Mouse (Mus musculus) stomach, embryonic 15.5 days (tissue): ENCODE measurements around the gene Ms4a15. TPM values are rescaled to one million over a fixed set of nuclear protein-coding genes. Genes with fewer than 3 reads are reported as not detected.

Experiments used
- ATAC-seq: fragments of 200-750 bp; cut with Nextera tagmentation; 2 replicates; pipeline ENCODE4 v1.8.0; 2017; ENCODE audit warnings: low read depth, moderate number of reproducible peaks, moderate TSS enrichment; ENCODE audit not compliant: insufficient read depth, low FRiP score
- H3K27ac ChIP-seq: fragments of 300-500 bp; sonication (generic); 2 replicates; pipeline ENCODE4 v1.5.1; 2015; ENCODE audit warnings: mild to moderate bottlenecking, inconsistent platforms
- H3K27me3 ChIP-seq: fragments of 300-500 bp; sonication (generic); replicated peaks from 2 replicates; pipeline ENCODE4 v1.6.1; 2015; ENCODE audit warnings: inconsistent platforms
- H3K36me3 ChIP-seq: fragments of 300-500 bp; sonication (generic); 2 replicates; pipeline ENCODE4 v1.6.1; 2015; ENCODE audit warnings: inconsistent platforms
- H3K4me1 ChIP-seq: fragments of 300-500 bp; sonication (generic); 2 replicates; pipeline ENCODE4 v1.6.1; 2015; ENCODE audit warnings: inconsistent platforms
- H3K4me2 ChIP-seq: fragments of 300-500 bp; sonication (generic); 2 replicates; pipeline ENCODE4 v1.6.1; 2015; ENCODE audit warnings: mild to moderate bottlenecking, inconsistent platforms
- H3K4me3 ChIP-seq: fragments of 300-500 bp; sonication (generic); replicated peaks from 2 replicates; pipeline ENCODE4 v1.5.1; 2015; ENCODE audit warnings: inconsistent platforms
- H3K9ac ChIP-seq: fragments of 300-500 bp; sonication (generic); 2 replicates; pipeline ENCODE4 v1.6.1; 2015; ENCODE audit warnings: inconsistent platforms
- H3K9me3 ChIP-seq: fragments of 300-500 bp; sonication (generic); 2 replicates; pipeline ENCODE4 v1.6.1; 2016; ENCODE audit warnings: inconsistent platforms
- WGBS: fragments of 180-500 bp; shearing (Covaris S2); methylation state at CpG from one replicate; pipeline ENCODE4 v1.1.7; 2015; 5-methylcytosine and 5-hydroxymethylcytosine counted together
- polyA plus RNA-seq: library from polyadenylated mRNA; unstranded; fragments of >200 nt; fragmentation: Nextera tagmentation; extraction: Ambion mirVana; gene quantifications from 2 replicates; pipeline ENCODE4 v1.2.1, GENCODE M21; 2015

The Ms4a15 gene
- polyA plus RNA-seq, 1 experiment from 2014 or later: 0.10 TPM

DNA sequence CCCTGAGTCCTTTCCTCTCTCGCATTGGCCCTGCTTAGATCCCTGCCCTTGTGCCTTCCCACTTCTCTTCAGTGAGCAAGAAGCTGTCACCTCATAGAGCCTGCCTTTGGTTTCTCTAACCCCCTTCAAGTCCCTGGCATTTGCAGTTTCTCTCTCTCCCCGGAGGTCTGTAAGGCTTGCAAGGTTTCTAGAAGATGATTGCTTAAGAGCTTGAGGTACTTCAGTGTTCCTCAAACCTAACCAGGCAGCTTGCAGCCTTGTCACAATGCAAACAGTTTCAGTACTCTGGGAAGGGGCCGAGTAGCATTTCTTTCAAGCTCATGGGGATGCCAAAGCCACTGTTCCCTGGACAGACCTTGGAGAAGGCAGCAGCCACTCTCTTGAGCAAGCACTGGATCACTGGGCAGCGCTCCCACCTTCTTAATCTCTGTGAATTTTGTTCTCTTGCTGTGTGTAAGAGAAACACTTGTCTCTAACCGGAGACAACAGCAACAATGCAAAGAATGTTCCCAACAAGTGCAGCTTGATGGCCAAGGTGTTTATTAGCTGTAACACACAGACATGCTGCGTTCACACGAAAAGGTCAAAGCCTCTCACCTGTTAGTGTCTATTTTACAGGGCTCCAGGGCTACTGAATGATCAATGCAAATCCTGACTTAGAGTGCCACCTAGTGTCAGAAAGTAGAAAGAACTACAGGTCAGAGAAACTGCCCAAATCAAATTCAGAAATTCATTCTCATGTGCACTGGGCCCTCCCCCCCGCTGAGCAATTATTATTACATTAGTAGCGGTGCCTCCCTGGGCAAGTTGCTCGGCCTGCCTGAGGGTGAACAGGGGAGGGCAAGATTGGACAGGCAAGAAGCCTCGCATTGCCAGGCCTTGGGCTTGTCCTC lies 33.7 kb downstream of the Ms4a15 start:
- Histone ChIP-seq H3K4me2 (no peak overlapping the region), H3K27me3 (peaks cover 4% of the 10 kb centered on the region; the same call in 1 of the 2 replicates), H3K4me3 (no peak overlapping the region), H3K4me1 (no peaks in the 10 kb centered on the region), H3K36me3 (no peaks in the 10 kb centered on the region), H3K9me3 (no peaks in the 10 kb centered on the region), H3K9ac (no peak overlapping the region), H3K27ac (no peak overlapping the region)
- WGBS: 25% methylated on average over 11 of the region's 11 CpGs
- peak; percentile 64 for ATAC-seq

DNA sequence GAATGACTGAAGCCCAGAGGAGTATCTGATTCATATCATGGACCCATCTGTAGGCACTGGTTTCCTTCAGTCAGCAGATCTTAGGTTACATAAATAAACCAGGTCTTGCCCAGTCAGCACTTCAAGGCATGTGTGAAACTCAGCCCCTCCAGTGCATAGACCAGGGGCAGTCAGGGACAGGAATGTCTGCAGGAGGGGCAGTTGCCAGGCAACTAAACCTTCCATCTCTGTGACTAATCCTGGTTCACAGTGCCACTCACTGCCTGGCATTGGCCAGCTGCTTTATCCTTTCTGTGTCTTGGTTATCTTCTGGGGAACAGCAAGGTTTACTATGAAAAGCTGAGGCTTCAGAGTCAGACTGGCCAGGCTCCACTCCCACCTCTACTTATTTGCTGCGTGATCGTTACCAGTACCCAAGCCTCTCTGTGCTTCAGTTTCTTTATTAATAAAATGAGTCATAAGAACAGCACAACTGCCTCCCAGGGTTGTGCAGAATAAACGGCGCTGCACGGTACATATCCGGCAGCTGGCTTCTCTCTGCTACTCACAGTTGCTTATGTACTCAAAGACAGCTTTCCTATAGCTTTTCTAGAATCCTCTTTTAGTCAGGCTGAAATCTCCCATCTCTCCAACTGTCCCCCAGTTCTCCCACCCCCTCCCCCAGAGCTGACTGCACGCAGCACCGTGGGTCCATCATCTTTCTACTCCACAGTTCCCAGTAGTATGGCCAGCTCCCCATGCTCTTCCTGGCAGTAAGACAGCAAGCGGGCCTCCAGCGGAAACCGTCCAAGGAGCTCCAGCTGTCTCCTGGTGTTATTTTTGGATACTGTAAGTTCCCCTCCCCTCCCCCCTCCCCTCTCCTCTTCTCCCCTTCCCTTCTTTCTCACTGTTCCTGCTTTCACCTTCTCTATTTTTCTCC lies 40.8 kb downstream of the Ms4a15 start:
- WGBS: 39% methylated on average over 11 of the region's 11 CpGs
- Histone ChIP-seq H3K27me3 (peaks cover 2% of the 10 kb centered on the region; the same call in 1 of the 2 replicates), H3K4me1 (peaks cover 29% of the 10 kb centered on the region), H3K9ac (no peak overlapping the region), H3K4me3 (no peak overlapping the region), H3K4me2 (peak overlapping the region; percentile 23), H3K9me3 (no peaks in the 10 kb centered on the region), H3K27ac (peak overlapping the region; percentile 93), H3K36me3 (no peaks in the 10 kb centered on the region)
- peak; percentile 52 for ATAC-seq

DNA sequence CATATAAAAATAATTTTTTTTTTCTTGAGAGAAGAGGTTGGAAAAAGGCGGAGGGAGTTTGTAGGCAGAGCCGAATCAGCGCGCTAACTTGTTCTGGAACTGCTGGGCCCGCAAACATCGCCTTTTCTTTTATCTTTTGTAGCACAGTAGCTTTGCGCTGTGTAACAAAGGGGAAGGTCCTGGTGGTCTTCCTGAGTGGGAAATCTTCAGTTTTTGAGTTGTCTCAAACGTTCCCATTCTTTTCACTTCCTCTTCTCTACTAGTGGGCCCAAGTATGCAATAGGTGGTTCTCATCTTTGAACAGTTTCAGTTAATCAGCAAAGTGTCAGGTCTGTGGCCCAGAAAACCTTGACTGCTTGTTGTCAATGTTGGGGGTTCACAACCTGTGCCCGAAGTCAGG lies 43.5 kb downstream of the Ms4a15 start:
- Histone ChIP-seq H3K36me3 (peaks cover 7% of the 10 kb centered on the region), H3K4me1 (peaks cover 40% of the 10 kb centered on the region), H3K4me2 (peak overlapping the region; percentile 57), H3K9ac (no peak overlapping the region), H3K27me3 (no peaks in the 10 kb centered on the region), H3K9me3 (no peaks in the 10 kb centered on the region), H3K27ac (peak overlapping the region; percentile 55; the same call in 1 of the 2 replicates), H3K4me3 (peak overlapping the region; percentile 76)
- ATAC-seq: no peak
- 30% methylated on average over 9 of the region's 9 CpGs for WGBS

DNA sequence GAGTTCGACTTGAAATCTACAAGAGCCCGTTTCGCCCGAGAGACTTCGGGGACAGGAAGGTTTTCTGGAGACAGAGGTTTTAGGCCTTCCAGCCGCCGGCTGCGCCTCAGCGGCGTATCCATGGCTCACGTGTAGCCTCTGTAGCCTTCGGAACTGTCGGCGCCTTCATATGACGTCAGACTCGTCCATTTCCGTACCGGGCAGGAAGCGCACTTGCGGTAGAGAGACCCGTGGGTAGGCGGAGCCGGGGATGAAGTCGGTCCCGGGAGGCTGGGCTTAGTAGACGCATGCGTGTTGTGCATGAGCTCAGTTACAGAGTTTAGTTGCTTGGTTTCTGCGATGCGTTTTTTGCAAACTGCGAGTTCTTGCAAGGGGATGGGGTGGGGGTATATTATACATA lies 43.9 kb downstream of the Ms4a15 start, which contains the start of gene Ccdc86:
TSS of gene Ccdc86 (minus strand) at position 155 of the 400 bp plus-strand sequence.
- Histone ChIP-seq H3K27me3 (no peaks in the 10 kb centered on the region), H3K27ac (peak within 1 kb of the TSS; percentile 55; the same call in 1 of the 2 replicates), H3K4me3 (peak within 1 kb of the TSS; percentile 76), H3K36me3 (peaks cover 12% of the 10 kb centered on the region), H3K9me3 (no peaks in the 10 kb centered on the region), H3K9ac (peak within 1 kb of the TSS; percentile 89), H3K4me2 (peak within 1 kb of the TSS; percentile 95), H3K4me1 (peaks cover 40% of the 10 kb centered on the region)
- ATAC-seq: peak; percentile 94
- WGBS: under 1% methylated on average over 30 of the region's 30 CpGs

DNA sequence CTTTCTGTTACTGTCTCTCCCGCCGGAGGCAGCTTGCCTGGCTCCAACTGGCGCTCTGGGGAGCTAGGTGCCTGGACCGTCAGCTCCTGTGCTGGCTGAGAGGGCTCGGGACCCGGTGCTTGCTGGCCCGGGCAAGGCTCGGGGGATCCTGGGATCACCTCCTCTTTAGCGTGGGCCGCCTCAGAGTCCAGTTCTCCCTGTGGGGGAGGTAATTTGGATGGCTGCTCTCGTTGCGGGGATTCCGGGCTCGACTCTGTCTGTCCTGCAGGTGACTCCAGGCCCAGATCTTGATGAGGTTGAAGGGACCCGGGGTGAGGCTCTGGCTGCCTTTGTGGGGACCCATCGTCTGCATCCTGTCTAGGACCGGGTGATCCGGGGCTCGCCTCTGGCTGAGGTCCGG lies 44.6 kb downstream of the Ms4a15 start:
- Histone ChIP-seq H3K4me1 (peaks cover 40% of the 10 kb centered on the region), H3K9me3 (no peaks in the 10 kb centered on the region), H3K4me2 (peak overlapping the region; percentile 95), H3K27me3 (no peaks in the 10 kb centered on the region), H3K36me3 (peaks cover 17% of the 10 kb centered on the region), H3K4me3 (peak overlapping the region; percentile 76), H3K9ac (peak overlapping the region; percentile 89), H3K27ac (no peak overlapping the region)
- no peak for ATAC-seq
- whole genome bisulfite sequencing: under 1% methylated on average over 20 of the region's 20 CpGs

DNA sequence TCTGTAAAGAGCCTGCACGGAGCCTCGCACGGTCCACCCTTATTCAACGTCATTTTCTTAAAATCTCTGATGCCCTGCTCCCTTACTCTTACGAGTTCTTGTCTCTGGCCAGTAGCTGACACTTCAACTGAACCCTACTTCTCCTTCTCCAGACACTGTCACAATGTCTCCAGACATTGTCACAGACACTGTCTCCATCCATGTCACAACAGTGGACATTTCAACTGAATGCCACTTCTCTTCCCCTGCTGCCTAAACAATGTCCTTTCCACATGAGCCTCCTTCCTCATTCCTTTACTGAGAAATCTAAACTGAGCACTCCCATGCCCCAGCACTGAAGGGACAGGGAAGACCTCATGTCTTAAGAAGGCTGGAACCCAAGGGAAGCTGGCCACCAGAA lies 45.8 kb downstream of the Ms4a15 start:
- Histone ChIP-seq H3K9me3 (no peaks in the 10 kb centered on the region), H3K36me3 (peaks cover 29% of the 10 kb centered on the region), H3K4me2 (peak overlapping the region; percentile 95), H3K4me3 (peak overlapping the region; percentile 76), H3K27ac (no peak overlapping the region), H3K27me3 (no peaks in the 10 kb centered on the region), H3K4me1 (peaks cover 36% of the 10 kb centered on the region), H3K9ac (peak overlapping the region; percentile 89; the same call in 1 of the 2 replicates)
- ATAC-seq: no peak
- WGBS: 86% methylated on average over 5 of the region's 5 CpGs

DNA sequence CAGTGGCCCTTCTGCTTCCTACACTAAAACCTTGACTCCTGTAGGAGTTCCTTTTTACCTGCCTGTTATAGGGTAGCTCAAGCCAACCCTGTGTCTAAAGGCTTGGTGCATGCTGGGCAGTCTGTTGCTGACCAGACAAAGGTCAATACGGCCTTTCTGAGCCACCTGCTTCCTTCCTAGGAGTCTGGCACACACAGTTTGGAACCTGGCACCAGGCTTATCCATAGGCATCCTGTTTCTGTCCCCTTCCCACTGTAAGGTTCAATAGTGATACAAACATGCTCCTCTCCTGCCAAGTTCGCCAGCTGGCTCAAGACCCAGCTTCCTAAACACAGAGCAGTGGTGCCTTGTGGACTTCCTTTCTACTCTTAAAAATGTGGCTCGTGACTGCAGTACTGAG lies 46.5 kb downstream of the Ms4a15 start:
- peaks cover 30% of the 10 kb centered on the region for H3K36me3 ChIP-seq
- H3K27ac ChIP-seq: no peak overlapping the region
- peak overlapping the region; percentile 95 for H3K4me2 ChIP-seq
- H3K9ac ChIP-seq: no peak overlapping the region
- 77% methylated on average over 3 of the region's 3 CpGs for WGBS
- no peaks in the 10 kb centered on the region for H3K27me3 ChIP-seq
- no peak for ATAC-seq
- H3K4me3 ChIP-seq: peak overlapping the region; percentile 76; the same call in 1 of the 2 replicates
- peaks cover 29% of the 10 kb centered on the region for H3K4me1 ChIP-seq
- H3K9me3 ChIP-seq: no peaks in the 10 kb centered on the region

DNA sequence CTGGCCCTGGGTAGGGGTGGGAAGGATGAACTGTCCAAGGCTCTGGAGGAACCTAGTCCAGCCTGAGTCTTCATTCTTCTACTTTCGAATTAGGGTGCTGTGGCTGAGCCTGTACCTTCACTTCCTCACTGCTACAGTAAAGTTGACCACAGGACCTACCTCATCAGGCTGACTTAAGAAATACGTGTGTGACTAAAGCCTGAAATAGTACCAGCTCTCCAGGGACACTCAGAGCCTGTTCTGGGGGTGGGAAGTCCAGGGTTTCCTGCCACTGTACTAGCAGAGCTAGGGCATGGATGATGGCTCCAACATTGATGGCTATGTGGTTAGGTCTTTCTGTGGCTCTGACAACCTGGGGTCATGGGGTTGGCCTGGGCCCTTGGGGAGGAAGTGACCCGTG lies 49.1 kb downstream of the Ms4a15 start:
- H3K4me3 ChIP-seq: no peak overlapping the region

DNA sequence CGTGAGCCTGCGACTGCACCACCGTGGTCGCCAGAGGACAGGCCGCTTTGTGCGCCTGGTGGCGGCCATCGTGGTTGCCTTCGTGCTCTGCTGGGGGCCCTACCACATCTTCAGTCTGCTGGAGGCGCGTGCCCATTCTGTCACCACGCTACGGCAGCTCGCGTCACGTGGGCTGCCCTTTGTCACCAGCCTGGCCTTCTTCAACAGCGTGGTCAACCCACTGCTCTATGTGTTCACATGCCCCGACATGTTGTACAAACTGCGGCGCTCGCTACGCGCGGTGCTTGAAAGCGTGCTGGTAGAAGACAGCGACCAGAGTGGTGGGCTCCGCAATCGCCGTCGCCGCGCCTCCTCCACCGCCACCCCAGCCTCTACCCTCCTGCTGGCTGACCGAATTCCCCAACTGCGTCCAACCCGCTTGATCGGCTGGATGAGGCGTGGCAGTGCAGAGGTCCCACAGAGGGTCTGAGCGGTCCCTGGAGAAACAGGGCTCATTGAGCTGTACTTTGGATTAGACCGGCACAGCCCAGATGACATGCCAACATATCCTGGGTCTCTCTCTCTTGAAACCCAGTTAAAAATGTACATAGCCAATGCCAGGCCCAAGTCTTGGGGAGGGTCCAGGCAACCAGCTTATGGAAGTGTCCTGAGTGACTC lies 52.1 kb downstream of the Ms4a15 start:
- peak overlapping the region; percentile 29 for H3K4me3 ChIP-seq
- peaks cover 30% of the 10 kb centered on the region for H3K36me3 ChIP-seq
- H3K4me2 ChIP-seq: peak overlapping the region; percentile 70
- no peaks in the 10 kb centered on the region for H3K9me3 ChIP-seq
- no peaks in the 10 kb centered on the region for H3K27me3 ChIP-seq
- no peak overlapping the region for H3K9ac ChIP-seq
- ATAC-seq: peak; percentile 33; the same call in 1 of the 2 replicates
- 4% methylated on average over 40 of the region's 40 CpGs for WGBS
- no peak overlapping the region for H3K27ac ChIP-seq
- H3K4me1 ChIP-seq: peaks cover 14% of the 10 kb centered on the region

More for the DNA sequence above, 49.1 kb downstream of the Ms4a15 start:
- Histone ChIP-seq H3K4me1 (peaks cover 35% of the 10 kb centered on the region), H3K9ac (no peak overlapping the region), H3K9me3 (no peaks in the 10 kb centered on the region), H3K27ac (no peak overlapping the region), H3K36me3 (peaks cover 30% of the 10 kb centered on the region), H3K27me3 (no peaks in the 10 kb centered on the region), H3K4me2 (no peak overlapping the region)
- WGBS: 75% methylated on average over 3 of the region's 3 CpGs
- no peak for ATAC-seq

DNA sequence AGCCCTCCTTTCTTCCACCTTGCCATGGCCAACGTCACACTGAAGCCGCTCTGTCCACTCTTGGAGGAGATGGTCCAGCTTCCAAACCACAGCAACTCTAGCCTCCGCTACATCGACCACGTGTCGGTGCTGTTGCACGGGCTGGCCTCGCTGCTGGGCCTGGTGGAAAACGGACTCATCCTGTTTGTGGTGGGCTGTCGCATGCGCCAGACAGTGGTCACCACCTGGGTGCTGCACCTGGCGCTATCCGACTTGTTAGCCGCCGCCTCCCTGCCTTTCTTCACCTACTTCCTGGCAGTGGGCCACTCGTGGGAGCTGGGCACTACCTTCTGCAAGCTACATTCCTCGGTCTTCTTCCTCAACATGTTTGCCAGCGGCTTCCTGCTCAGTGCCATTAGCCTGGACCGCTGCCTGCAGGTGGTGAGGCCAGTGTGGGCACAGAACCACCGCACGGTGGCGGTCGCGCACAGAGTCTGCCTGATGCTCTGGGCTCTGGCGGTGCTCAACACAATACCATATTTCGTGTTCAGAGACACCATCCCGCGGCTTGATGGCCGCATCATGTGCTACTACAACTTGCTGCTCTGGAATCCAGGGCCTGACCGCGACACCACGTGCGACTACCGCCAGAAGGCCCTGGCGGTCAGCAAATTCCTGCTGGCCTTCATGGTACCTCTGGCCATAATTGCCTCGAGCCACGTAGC lies 52.8 kb downstream of the Ms4a15 start:
- Histone ChIP-seq H3K9ac (no peak overlapping the region), H3K4me3 (peak overlapping the region; percentile 29), H3K27ac (no peak overlapping the region), H3K27me3 (no peaks in the 10 kb centered on the region), H3K9me3 (no peaks in the 10 kb centered on the region), H3K36me3 (peaks cover 30% of the 10 kb centered on the region), H3K4me2 (peak overlapping the region; percentile 70), H3K4me1 (peaks cover 14% of the 10 kb centered on the region)
- ATAC-seq: peak; percentile 81
- 20% methylated on average over 37 of the region's 37 CpGs for WGBS

DNA sequence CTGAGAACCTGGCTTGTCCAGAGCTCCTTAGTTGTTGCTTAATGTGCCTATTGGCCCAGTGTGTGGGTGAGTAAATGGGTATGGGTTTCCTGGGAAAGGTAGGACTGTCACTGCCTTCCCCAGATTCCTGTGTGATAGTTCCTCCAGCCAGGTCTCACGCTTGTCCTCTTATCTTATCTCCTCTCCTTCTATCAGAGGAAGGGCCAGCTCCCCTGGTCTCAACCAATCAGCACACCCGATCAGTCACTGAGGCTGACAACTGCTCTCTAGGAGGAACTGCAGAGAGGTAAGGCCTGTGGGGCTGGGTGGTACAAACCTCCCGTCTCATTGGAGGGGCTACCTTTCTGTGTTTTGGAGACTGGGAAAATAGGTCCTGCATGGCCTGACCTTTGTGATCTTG lies 54.3 kb downstream of the Ms4a15 start:
- H3K9me3 ChIP-seq: no peaks in the 10 kb centered on the region
- no peak for ATAC-seq
- peaks cover 16% of the 10 kb centered on the region for H3K36me3 ChIP-seq
- no peak overlapping the region for H3K4me3 ChIP-seq
- no peak overlapping the region for H3K9ac ChIP-seq
- WGBS: 18% methylated on average over 3 of the region's 3 CpGs
- H3K4me1 ChIP-seq: peaks cover 14% of the 10 kb centered on the region
- no peak overlapping the region for H3K4me2 ChIP-seq
- H3K27ac ChIP-seq: no peak overlapping the region
- no peaks in the 10 kb centered on the region for H3K27me3 ChIP-seq
